Mouse (Mus musculus) cerebellum, adult 11-12 months (tissue): ENCODE measurements around the gene Dnah1.

Experiments used
- DNase-seq: peaks from one replicate; pipeline ENCODE4 v3.0.0; 2022

Gene Dnah1

GRCm38 (mm10) chr14:31316613-31317012, 7.1 kb downstream of the Dnah1 start:
- no peak for DNase-seq

- DNase-seq, result no peak
Observed at GRCm38 (mm10) chr14:31313192-31313591, 10.5 kb downstream of the Dnah1 start.

- no peak for DNase-seq
Observed at GRCm38 (mm10) chr14:31285728-31286127, 38.0 kb downstream of the Dnah1 start.

- peak; percentile 48 for DNase-seq
Observed at GRCm38 (mm10) chr14:31272164-31272563, 51.5 kb downstream of the Dnah1 start.

- DNase-seq, result no peak
Observed at GRCm38 (mm10) chr14:31271121-31271520, 52.6 kb downstream of the Dnah1 start.

- no peak for DNase-seq
Observed at GRCm38 (mm10) chr14:31269456-31270100, 54.1 kb downstream of the Dnah1 start.

- no peak for DNase-seq
Observed at GRCm38 (mm10) chr14:31268301-31269001, 55.2 kb downstream of the Dnah1 start.

- no peak for DNase-seq
Observed at GRCm38 (mm10) chr14:31267649-31268048, 56.0 kb downstream of the Dnah1 start.

- no peak for DNase-seq
Observed at GRCm38 (mm10) chr14:31260932-31261331, 62.8 kb downstream of the Dnah1 start.

- no peak for DNase-seq
Observed at GRCm38 (mm10) chr14:31260374-31260773, 63.3 kb downstream of the Dnah1 start.

- DNase-seq, result no peak
Observed at GRCm38 (mm10) chr14:31258476-31259050, 65.1 kb downstream of the Dnah1 start.

GRCm38 (mm10) chr14:31252091-31252490, 71.6 kb downstream of the Dnah1 start:
- no peak for DNase-seq

- DNase-seq, result no peak
Observed at GRCm38 (mm10) chr14:31251626-31252025, 72.1 kb downstream of the Dnah1 start.

- DNase-seq, result peak; percentile 94
Observed at GRCm38 (mm10) chr14:31251084-31251604, 72.6 kb downstream of the Dnah1 start, which contains the start of the genes Phf7 and Bap1. TSS of gene Phf7 (minus strand) at chr14:31251317. TSS of gene Bap1 (plus strand) at chr14:31251450.

GRCm38 (mm10) chr14:31250222-31251083, 73.2 kb downstream of the Dnah1 start:
- no peak for DNase-seq

GRCm38 (mm10) chr14:31248396-31248795, 75.3 kb downstream of the Dnah1 start:
- no peak for DNase-seq

GRCm38 (mm10) chr14:31245946-31246345, 77.8 kb downstream of the Dnah1 start:
- no peak for DNase-seq

GRCm38 (mm10) chr14:31244777-31245176, 78.9 kb downstream of the Dnah1 start:
- DNase-seq, result no peak

GRCm38 (mm10) chr14:31240528-31240927, 83.2 kb downstream of the Dnah1 start:
- no peak for DNase-seq

GRCm38 (mm10) chr14:31237101-31237882, 86.4 kb downstream of the Dnah1 start:
- no peak for DNase-seq

- peak; percentile 71 for DNase-seq
Observed at GRCm38 (mm10) chr14:31233996-31234591, 89.6 kb downstream of the Dnah1 start.
